Mouse (Mus musculus): ENCODE results near the gene Nxph2. TPM values are rescaled to one million over a fixed set of nuclear protein-coding genes. Genes with fewer than 3 reads are reported as not detected.
A peak's percentile ranks its signal among the peaks of the same experiment; 100 is the strongest.
"Not testable (repeated sequence)": the region's sequence is repeated elsewhere in the genome, so short reads cannot be mapped to it uniquely, and the experiment has no call there.

The Nxph2 gene
- polyA plus RNA-seq (2014; fragmentation: Nextera tagmentation; extraction: Ambion mirVana): 0.07 TPM in 1 of 2 replicates, not detected in the other

- Histone ChIP-seq H3K27me3 (ENCODE audit: control insufficient read depth, insufficient read depth, low read length) (peaks cover 15% of the 10 kb centered on the region), H3K4me3 (ENCODE audit: control insufficient read depth in 1 of 2, insufficient read depth in 1 of 2, low read depth in 1 of 2, low read length in 2 of 2) (peak within 1 kb of the TSS; percentile 16 to 29; a peak in 3 of 4 replicates), H3K4me1 (ENCODE audit: control insufficient read depth in 2 of 2, insufficient read depth in 2 of 2, low read length in 2 of 2) (no peaks in the 10 kb centered on the region; a peak in 1 of 4 replicates), H3K9me3 (ENCODE audit: control insufficient read depth, low read length) (no peaks in the 10 kb centered on the region), H3K27ac (replicated peaks in 1 of 2; ENCODE audit: control insufficient read depth in 1 of 2, insufficient read depth in 1 of 2, low read depth in 2 of 2, low read length in 2 of 2) (no peak within 1 kb of the TSS), H3K36me3 (ENCODE audit: control insufficient read depth, insufficient read depth, low read length) (no peaks in the 10 kb centered on the region), H3K9ac (ENCODE audit: low read length) (no peak within 1 kb of the TSS), H3K4me2 (ENCODE audit: low read length) (peak within 1 kb of the TSS; percentile 58)
- no peak for ATAC-seq (ENCODE audit: insufficient number of reproducible peaks, insufficient read depth, low FRiP score, low read depth)
- 2% methylated on average over 31 of the region's 31 CpGs for WGBS
Observed at GRCm38 (mm10) chr2:23320746-23321585, at the start of gene Nxph2. Gene Nxph2, plus strand, starts transcription at chr2:23321246.

GRCm38 (mm10) chr2:23290991-23291390, 30.1 kb upstream of the Nxph2 start:
- not testable (repeated sequence) for H3K27ac ChIP-seq (replicated peaks in 1 of 2; ENCODE audit: control insufficient read depth in 1 of 2, insufficient read depth in 1 of 2, low read depth in 2 of 2, low read length in 2 of 2); H3K9ac ChIP-seq (ENCODE audit: low read length); ATAC-seq (ENCODE audit: insufficient number of reproducible peaks, insufficient read depth, low FRiP score, low read depth); H3K27me3 ChIP-seq (ENCODE audit: control insufficient read depth, insufficient read depth, low read length); H3K4me2 ChIP-seq (ENCODE audit: low read length); H3K4me3 ChIP-seq (ENCODE audit: control insufficient read depth in 1 of 2, insufficient read depth in 1 of 2, low read depth in 1 of 2, low read length in 2 of 2); H3K9me3 ChIP-seq (ENCODE audit: control insufficient read depth, low read length); H3K36me3 ChIP-seq (ENCODE audit: control insufficient read depth, insufficient read depth, low read length); H3K4me1 ChIP-seq (ENCODE audit: control insufficient read depth in 2 of 2, insufficient read depth in 2 of 2, low read length in 2 of 2)
- WGBS: 41% methylated on average over 19 of the region's 19 CpGs

- H3K36me3 ChIP-seq (ENCODE audit: control insufficient read depth, insufficient read depth, low read length): no peaks in the 10 kb centered on the region
Observed at GRCm38 (mm10) chr2:23314869-23315268, 6.2 kb upstream of the Nxph2 start.

More at GRCm38 (mm10) chr2:23314869-23315268, 6.2 kb upstream of the Nxph2 start:
- H3K27me3 ChIP-seq (ENCODE audit: control insufficient read depth, insufficient read depth, low read length): no peaks in the 10 kb centered on the region
- no peaks in the 10 kb centered on the region for H3K9me3 ChIP-seq (ENCODE audit: control insufficient read depth, low read length)
- no peak for ATAC-seq (ENCODE audit: insufficient number of reproducible peaks, insufficient read depth, low FRiP score, low read depth)
- no peak overlapping the region for H3K4me3 ChIP-seq (ENCODE audit: control insufficient read depth in 1 of 2, insufficient read depth in 1 of 2, low read depth in 1 of 2, low read length in 2 of 2)
- 16% methylated on average over 1 of the region's 1 CpGs for WGBS
- H3K9ac ChIP-seq (ENCODE audit: low read length): no peak overlapping the region
- no peak overlapping the region for H3K27ac ChIP-seq (replicated peaks in 1 of 2; ENCODE audit: control insufficient read depth in 1 of 2, insufficient read depth in 1 of 2, low read depth in 2 of 2, low read length in 2 of 2)
- H3K4me1 ChIP-seq (ENCODE audit: control insufficient read depth in 2 of 2, insufficient read depth in 2 of 2, low read length in 2 of 2): no peaks in the 10 kb centered on the region
- H3K4me2 ChIP-seq (ENCODE audit: low read length): no peak overlapping the region

Other genes starting within 250 kb of the Nxph2 start
- gene Mastl, start 165.2 kb upstream of the Nxph2 start, polyA plus RNA-seq (2014; fragmentation: Nextera tagmentation; extraction: Ambion mirVana): 8.6 and 11.2 TPM in 2 replicates
- 50.6 and 58.3 TPM in 2 replicates for gene Yme1l1, start 164.9 kb upstream of the Nxph2 start, polyA plus RNA-seq (2014; fragmentation: Nextera tagmentation; extraction: Ambion mirVana)
- not detected in 2 replicates for gene 4931423N10Rik, start 113.8 kb upstream of the Nxph2 start, polyA plus RNA-seq (2014; fragmentation: Nextera tagmentation; extraction: Ambion mirVana)

Data from heart, embryonic 14.5 days (tissue).